Mouse (Mus musculus): ENCODE data around the gene Sncb.

GRCm38 (mm10) chr13:54798740-54799139, 32.3 kb upstream of the Sncb start:
- TF ChIP-seq CTCF (conservative IDR thresholded peaks at IDR 0.05; ENCODE audit: insufficient read depth, insufficient read length, low read depth, low read length) (no peak), POLR2A (IDR thresholded peaks at IDR 0.05; ENCODE audit: low read depth, low read length) (no peak)

All from kidney, adult 2 months (tissue).